Mouse (Mus musculus) heart, adult 9 months (tissue): ENCODE data around the gene Focad.
A peak's percentile ranks its signal among the peaks of the same experiment; 100 is the strongest.
"Not testable (repeated sequence)": the region's sequence is repeated elsewhere in the genome, so short reads cannot be mapped to it uniquely, and the experiment has no call there.

Experiments
- DNase-seq, 2 experiments: peaks; one replicate each; pipeline ENCODE4 v3.0.0; 2022; ENCODE audit warnings: low spot score in 2 of 2

The Focad gene

GRCm38 (mm10) chr4:88302291-88302690, 207.9 kb downstream of the Focad start:
- DNase-seq: peak in 1 of 2 experiments; percentile 12

- DNase-seq: no peak
These were observed 213.3 kb downstream of the Focad start for GRCm38 (mm10) chr4:88307691-88308090.

DNA sequence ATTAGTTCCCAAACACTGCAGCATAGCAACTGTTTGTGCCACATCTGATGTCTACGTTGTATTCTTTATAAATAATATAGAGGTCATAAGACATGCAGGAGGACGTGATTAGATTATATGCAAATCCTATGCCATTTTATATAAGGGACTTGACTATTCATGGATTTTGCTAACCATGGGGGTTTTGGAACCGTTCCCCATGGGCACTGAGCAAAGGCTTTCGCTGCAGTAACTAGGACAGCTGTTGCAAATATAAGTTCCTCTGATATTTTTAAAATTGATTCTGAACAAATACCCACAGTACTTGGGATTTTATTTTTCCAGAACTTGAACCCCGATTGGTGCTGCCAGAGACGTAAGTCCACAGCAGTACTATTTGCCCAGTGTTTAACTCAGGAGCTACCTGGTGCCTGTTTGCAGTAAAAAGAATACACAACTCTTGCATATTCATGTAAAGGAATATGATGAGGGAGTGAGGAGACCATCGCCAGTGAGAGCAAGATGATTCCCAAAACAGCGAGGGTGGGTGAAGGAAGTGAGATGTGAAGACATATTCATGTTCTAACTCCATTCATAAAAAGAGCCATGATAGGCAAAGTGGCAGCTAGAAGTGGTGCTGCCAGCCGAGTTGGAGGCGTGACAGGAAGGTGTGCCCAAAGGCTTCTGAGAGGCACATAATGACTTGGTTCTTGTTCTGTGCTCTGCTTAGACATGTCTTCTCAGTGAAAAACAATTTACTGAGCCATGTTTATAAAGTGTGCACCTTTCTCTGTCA, 214.1 kb downstream of the Focad start:
- DNase-seq: no peak

DNA sequence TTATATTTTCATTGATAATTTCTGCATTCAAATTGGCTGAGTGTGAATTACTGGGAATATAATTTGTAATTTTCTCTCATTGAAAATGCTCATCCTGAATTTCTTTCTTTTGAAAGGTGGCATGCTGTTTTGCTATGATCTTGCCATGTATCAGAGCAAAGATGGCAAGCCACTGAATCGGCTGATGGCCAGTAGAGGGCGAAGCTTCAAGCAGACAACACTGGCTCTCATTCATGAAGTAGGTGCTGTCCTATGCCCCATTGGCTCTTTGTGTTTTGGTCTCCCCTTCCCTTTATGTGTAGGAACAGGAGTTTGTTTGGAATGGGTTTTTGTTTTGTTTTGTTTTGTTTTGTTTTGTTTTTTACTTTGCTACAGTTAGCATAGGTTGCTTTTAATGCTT, 215.2 kb downstream of the Focad start:
- no peak for DNase-seq

GRCm38 (mm10) chr4:88314898-88315297, 220.5 kb downstream of the Focad start:
- no peak for DNase-seq

GRCm38 (mm10) chr4:88320067-88320466, 225.6 kb downstream of the Focad start:
- DNase-seq: no peak

- no peak for DNase-seq
These were observed 231.0 kb downstream of the Focad start for GRCm38 (mm10) chr4:88325392-88325791.

GRCm38 (mm10) chr4:88334533-88334932, 240.1 kb downstream of the Focad start:
- no peak for DNase-seq

DNA sequence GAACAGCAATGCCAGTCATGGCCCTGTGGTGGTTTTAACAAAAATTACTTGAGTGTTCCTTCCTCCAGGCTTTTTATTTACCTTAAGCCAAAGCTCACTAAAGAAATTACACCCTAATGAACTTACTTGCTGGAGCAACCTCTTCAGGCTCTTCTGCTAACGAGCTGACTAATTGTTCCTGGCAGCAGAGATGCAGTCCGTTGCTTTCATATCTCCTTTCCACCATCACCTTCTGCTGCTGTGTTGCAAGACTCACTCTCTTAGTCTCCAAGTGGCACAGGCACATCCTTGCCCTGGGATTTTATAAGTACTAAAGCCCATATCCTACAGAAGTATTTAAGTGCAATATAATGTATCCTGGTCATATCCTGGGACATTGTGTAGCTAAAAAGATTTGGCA, 242.3 kb downstream of the Focad start:
- DNase-seq: no peak

DNA sequence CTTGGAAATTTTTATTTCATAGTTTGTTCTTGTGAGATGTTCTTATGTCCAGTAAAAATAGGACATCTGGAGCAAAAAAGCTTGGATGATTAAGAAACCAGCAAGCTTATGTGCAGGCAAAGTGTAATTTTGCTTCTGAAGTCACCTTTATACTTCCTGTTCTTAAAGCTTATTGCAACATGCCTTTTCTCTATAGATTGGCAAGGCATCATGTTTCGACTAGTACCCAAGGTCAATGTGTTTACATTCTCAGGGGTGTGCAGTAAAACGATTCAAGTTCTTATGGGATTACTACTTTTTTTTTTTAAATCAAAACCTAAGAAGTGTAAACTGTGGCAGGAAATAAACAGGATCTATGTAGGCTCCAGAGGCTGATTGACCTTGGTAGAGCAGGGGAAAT, 242.9 kb downstream of the Focad start:
- no peak for DNase-seq

- no peak for DNase-seq
These were observed 243.7 kb downstream of the Focad start for GRCm38 (mm10) chr4:88338130-88338529.

DNA sequence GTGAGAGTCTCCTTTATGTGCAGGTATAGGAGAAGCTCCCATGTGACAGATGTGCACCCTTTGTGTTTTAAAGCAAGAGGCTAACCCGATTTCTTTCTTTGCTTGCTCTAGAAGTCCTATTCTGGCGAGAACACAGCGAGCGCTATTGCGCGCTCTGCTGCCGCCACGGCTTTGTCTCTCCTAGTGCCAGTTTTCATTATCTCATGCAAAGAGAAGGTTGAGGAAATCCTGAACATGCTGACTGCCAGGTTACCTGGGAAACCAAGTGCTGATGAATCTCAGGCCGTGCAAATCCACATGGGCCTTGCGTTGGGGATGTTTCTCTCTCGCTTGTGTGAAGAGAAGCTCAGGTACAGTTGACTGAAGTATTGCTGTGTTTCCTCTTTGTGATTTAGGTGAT, 250.0 kb downstream of the Focad start:
- DNase-seq: no peak

GRCm38 (mm10) chr4:88345065-88345464, 250.6 kb downstream of the Focad start:
- DNase-seq: no peak

GRCm38 (mm10) chr4:88345938-88346337, 251.5 kb downstream of the Focad start:
- DNase-seq: no peak

DNA sequence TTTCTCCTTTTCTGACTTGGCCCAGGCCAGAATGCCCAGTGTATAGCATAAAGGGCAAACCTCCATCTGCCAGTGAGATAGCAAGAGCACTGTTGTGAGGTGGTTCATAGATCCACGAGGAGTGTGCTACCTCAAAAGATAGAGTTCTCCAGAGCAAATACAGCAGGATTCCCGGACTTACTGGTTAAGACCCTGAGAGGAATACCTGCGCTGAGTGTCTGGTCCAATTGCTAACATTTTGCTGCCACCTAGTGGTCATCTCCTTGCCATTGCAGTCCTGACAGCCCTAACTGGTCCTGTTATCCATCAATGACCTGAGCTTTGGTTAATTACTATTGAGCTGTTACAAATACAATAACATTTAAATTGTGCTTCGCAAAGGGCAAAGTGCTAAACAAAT, 256.5 kb downstream of the Focad start:
- DNase-seq: peak; percentile 28 to 54

DNA sequence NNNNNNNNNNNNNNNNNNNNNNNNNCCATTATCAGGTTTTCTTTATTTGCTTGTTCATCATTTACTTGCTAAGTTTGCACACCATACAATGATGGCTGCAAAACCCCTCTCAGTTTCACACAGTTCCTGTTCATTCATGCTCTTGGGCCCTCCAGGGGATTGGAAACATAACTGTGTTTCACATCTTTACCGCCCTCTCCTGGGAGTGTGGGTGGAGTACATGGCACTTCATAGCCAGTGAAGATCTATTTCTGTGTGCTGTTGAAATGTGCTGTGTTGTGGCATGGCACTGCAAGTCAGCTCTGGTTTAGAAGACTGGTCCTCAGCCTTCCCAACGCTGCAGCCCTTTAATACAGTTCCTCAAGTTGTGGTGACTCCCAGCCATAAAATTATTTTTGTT, 262.2 kb downstream of the Focad start:
- DNase-seq: no peak

GRCm38 (mm10) chr4:88357431-88357830, 263.0 kb downstream of the Focad start:
- no peak for DNase-seq

GRCm38 (mm10) chr4:88369951-88370350, 275.5 kb downstream of the Focad start:
- DNase-seq: no peak

GRCm38 (mm10) chr4:88370819-88371218, 276.4 kb downstream of the Focad start:
- no peak for DNase-seq

DNA sequence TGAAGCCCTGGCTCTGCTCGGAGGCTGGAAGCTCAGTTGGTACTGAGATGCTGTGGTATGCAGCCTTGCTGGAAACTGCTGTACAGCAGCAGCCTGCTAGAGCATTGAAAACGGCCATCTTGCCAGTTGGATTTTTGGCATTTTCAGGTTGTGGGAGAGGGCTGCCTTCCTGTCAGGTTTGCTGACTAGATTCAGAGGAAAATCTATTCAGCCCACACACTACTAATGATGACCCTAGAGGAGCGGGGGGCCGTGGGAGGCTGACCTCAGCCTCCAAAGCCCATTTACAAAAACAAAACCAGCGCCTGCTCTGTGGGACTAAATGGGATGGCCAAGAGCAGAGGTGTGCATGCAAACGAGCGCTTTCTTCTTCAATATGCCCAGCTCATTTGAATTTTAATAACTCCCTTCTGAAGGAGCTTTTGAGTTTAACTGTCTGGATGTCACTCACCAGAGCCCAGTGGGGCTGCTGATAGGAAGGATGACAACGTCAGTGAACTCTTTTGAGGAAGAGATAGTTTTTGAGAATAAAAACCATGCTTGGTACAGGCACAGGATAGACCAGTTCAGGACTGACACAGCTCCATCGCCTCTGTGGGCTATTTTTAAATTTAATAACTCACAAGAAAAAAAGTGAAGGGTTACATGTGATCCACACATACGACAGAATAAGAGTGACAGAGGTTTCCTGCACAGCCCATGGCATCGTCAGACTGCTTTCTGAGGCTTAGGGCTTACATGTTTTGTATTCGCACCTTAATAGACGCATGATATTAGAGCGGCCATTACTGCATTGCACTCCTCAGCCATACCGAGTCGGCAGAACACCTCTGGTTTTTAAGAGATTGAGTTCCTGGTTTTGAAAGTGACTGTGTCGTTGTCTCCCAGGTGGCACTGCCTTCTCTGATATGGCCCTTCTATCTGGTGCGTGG, 278.1 kb downstream of the Focad start:
- no peak for DNase-seq

DNA sequence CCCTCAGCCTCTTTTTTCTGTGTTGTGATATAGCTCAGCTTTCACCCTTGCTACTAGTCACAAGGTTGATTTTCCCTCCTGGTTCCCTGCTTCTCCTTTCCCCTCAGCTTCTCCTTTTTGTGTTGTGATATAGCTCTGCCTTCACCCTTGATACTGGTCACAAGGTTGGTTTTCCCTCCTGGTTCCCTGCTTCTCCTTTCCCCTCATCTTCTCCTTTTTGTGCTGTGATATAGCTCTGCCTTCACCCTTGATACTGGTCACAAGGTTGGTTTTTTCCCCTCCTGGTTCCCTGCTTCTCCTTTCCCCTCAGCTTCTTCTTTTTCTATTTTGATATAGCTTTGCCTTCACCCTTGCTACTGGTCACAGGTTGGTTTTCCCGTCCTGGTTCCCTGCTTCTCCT, 295.6 kb downstream of the Focad start:
- no peak for DNase-seq

DNA sequence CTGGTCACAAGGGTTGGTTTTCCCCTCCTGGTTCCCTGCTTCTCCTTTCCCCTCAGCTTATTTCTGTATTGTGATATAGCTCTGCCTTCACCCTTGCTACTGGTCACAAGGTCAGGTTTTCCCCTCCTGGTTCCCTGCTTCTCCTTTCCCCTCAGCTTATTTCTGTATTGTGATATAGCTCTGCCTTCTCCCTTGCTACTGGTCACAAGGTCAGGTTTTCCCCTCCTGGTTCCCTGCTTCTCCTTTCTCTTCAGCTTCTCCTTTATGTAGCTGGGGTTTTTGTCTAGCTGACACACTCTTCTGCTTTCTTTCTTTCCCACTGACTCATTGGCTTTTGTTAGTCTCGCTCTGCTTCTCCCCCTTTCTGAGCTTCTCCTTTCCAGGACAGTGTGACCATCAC, 296.2 kb downstream of the Focad start:
- not testable (repeated sequence) for DNase-seq

- DNase-seq: peak; percentile 7 to 8
These were observed 301.3 kb downstream of the Focad start for GRCm38 (mm10) chr4:88395717-88396116.
